Mouse (Mus musculus): Measurements from ENCODE around the gene Tma7. TPM values are rescaled to one million over a fixed set of nuclear protein-coding genes. Genes with fewer than 3 reads are reported as not detected.

The Tma7 gene
- polyA plus RNA-seq (2012; rRNA removed; ENCODE audit: low replicate concordance) = 30.9 and 35.7 TPM in 2 replicates

DNA sequence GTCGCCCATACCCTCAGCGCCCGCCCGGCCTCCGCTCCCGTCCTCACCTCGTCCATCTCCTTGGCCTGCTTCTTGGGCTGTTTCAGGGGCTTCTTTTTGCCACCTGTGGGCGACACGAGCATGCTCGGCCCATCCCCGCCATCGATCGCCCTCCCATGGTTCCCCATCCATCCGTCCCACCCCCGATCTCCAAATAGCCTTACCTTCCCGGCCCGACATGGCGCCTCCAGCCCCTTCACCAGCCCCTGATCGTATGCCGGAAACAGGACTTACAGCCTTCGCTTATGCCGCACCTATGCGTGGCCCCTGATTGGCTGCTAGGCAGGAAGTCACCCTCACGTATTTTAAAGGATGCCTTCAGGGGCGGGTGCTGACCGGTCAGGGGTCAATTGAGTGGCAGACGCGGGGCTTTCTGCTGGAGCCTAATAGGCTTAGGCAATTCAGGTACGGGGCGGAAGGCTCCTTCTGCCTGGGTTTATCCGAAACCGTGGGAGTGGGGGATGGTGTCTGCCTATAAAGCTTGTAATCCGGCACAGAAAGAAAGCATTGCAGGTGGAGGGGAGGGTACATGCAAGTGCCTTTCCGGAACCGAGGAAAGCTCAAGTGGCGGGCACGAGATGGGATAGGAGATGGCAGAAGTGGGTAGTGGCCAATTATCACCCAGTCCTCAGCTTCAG lies at the start of gene Tma7, which contains the start of gene Ccdc51:
Tma7 (minus strand) TSS at position 464 of the 677 bp plus-strand sequence.
Ccdc51 (plus strand) TSS at position 370 of the 677 bp plus-strand sequence.

DNA sequence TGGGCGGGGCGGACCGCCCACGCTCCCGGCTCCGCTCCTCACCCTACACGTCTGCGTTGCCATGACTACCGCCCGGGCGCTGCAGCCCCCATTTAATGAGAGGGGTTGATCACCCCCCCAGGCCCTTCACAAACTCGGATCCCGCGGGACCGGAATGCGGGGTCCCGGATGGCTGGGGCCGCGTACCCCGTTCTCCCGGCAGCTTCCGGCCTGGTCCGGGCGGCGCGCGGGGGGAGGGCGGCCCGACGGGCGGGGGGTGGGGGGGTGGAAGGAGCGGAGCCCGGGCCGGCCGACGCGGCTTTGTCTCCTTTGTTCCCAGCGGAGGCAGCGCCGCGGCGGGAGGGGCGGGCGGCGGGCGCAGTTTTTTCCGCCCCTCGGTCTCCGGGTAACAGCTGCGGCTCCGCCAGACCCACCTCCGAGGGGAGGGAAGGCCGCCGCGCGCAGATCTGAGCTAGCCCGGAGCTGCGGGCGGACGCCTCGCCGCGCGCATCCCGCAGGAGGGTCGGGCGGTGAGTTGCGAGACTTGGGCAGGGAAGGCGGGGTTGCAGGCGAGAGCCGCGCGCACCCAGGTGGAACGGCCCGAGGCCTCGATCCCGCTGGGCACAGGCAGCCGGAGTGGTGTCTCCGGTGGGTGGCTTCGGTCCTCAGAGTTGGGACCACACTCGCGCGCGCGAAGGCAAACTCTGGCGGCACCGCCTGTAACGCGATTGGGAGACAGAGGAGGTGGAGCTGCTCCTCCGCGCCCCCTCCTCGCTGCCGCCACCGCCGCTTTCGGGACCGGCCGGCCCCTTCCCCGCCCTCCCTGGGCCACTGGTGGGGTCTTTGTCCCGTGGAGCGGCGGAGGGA lies 13.0 kb upstream of the Tma7 start, which contains the start of gene Plxnb1:
Plxnb1 (plus strand) TSS at position 253 of the 846 bp plus-strand sequence.

DNA sequence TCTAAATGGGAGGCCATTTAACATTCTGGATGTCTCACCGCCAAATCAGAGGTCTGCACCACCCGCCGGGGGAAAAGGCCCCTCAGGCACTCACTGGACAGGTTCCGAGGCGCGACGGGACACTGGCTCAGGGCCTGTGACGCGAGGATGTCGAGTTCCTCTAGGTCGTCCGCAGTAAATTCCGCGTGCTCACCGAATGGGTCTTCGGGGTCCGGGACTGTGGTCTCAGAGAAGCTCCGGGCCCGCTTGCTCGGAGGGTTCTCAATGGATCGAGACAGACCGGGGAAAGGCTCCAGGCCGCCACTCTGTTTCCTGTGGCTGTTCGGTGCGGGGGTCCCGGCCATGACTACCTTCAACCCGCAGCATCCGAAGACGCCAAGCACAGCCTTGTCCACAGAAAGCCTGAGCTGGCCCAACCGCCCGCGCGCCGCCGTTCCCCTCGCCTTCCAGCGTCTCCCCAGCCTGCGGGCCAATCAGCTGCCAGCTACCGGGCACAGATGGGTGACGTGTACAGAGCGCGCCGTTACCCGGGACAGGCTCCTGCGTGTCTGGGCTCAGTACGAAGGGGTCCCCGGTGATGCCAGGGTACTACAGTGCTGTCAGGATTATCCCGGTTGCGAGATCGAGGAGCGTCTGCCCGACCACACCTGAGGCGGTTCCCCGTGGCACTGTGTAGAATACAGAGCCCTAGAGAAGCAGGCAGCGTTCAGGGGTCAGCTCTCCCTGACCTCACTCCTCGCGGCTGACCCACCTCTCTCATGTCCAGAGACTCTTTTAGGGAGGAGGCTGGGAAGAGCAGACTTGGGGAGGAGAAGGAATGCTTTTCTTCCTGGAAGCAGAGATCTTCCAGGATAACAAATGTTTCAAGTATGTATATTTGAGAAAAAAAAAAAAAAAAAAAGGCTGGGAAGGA lies 8.5 kb downstream of the Tma7 start, which contains the start of gene Atrip:
Atrip (minus strand) TSS at position 464 of the 913 bp plus-strand sequence.

DNA sequence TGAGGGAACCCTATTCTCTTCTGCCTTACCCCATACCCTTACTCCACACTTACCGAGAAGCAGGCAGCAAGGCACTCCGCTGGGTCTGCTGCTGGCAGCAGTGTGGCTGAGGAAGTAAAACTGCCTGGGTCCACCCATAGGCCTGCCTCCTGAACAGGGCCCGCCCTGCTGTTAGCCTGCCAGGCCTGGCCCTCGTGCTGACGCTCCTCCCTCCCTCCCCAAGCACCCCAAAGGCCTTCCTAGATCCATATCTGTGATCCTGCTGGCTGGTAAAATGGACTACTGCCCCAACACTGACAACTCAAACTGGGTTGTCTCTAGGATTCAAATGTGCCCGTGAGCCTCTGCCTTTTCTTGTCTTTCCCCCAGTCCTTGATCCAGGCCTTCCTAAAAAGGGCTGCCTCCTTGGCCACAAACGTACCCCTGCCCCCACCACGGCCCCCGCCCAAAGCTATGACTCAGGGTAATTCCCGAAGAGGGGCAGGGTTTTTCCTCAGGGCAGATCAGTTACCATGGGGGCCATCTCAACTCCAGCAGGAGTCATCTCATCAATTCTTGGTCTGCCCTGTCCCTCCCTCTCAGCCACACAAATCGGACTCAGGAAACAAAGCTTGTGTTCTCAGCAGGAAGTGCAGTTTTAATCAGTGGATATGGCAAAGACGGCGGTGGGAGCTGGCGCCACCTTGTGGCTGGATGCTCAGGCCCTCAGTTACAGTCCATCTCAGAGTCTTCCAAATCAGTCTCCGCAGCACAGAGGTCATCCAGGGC lies 23.1 kb downstream of the Tma7 start, which contains the start of gene Trex1:
Trex1 (minus strand) TSS at position 599 of the 768 bp plus-strand sequence.

DNA sequence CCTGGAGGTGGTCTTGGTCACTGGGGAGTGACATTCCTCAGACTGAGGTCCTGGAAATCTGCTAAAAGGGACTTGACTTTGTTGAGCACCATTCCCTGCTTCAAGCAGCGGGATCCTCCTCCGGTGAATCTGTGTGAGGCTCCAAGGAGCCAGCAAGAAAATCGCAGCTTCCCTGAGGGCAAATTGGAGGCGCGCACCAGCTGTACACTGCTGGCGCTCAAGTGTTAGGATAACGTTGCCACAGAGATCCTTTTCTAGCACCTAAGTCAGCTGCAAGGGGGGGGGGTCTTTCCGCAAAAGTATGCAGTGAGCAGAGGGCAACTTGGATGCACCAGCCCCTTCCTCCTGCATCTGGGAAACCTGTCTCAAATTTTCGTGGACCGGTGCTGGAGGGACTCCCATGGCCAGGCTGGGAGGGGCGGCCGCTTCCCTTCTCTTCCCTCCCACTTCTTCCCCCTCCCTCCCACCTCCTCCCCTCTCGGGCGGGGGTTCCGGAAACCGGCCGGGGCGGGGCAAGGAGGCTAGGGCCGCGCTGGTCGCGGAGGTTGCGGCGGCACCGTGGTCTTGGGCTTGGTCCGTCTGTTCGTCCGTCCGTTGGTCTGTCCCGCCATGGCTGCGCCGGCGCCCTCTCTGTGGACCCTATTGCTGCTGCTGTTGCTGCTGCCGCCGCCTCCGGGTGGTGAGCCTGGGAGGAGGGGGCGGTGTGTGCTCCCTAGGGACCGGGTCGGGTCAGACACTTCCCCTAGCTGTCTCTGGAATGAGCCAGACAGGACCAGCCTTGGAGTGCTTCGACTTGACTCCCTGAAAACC lies 44.1 kb downstream of the Tma7 start, which contains the start of gene Shisa5:
Shisa5 (plus strand) TSS at position 480 of the 810 bp plus-strand sequence.

Other genes starting within 250 kb of the Tma7 start
- gene Slc26a6, start 229.3 kb downstream of the Tma7 start, polyA plus RNA-seq (2012; rRNA removed; ENCODE audit: low replicate concordance) = 26.4 and 31.9 TPM in 2 replicates
- gene Tmem89, start 168.0 kb downstream of the Tma7 start, polyA plus RNA-seq (2012; rRNA removed; ENCODE audit: low replicate concordance) = 0.13 and 0.49 TPM in 2 replicates
- 604 and 794 TPM in 2 replicates for gene Uqcrc1, start 146.0 kb downstream of the Tma7 start, polyA plus RNA-seq (2012; rRNA removed; ENCODE audit: low replicate concordance)
- 1.3 and 60.7 TPM in 2 replicates for gene Col7a1, start 129.0 kb downstream of the Tma7 start, polyA plus RNA-seq (2012; rRNA removed; ENCODE audit: low replicate concordance)
- 0.13 and 5.4 TPM in 2 replicates for gene Ucn2, start 96.6 kb downstream of the Tma7 start, polyA plus RNA-seq (2012; rRNA removed; ENCODE audit: low replicate concordance)
- 27.1 and 36.5 TPM in 2 replicates for gene Pfkfb4, start 90.8 kb downstream of the Tma7 start, polyA plus RNA-seq (2012; rRNA removed; ENCODE audit: low replicate concordance)
- gene Shisa5, start 44.0 kb downstream of the Tma7 start, polyA plus RNA-seq (2012; rRNA removed; ENCODE audit: low replicate concordance) = 391 TPM in 2 replicates
- gene Trex1, start 22.9 kb downstream of the Tma7 start, polyA plus RNA-seq (2012; rRNA removed; ENCODE audit: low replicate concordance) = 72.5 and 97.1 TPM in 2 replicates
- 21.4 and 33.6 TPM in 2 replicates for gene Atrip, start 8.5 kb downstream of the Tma7 start, polyA plus RNA-seq (2012; rRNA removed; ENCODE audit: low replicate concordance)
- 6.7 and 7.9 TPM in 2 replicates for gene Ccdc51, start 94 bp downstream of the Tma7 start, polyA plus RNA-seq (2012; rRNA removed; ENCODE audit: low replicate concordance)
- gene Plxnb1, start 12.8 kb upstream of the Tma7 start, polyA plus RNA-seq (2012; rRNA removed; ENCODE audit: low replicate concordance) = 5.2 and 25.0 TPM in 2 replicates
- not detected in 2 replicates for gene Fbxw21, start 79.5 kb upstream of the Tma7 start, polyA plus RNA-seq (2012; rRNA removed; ENCODE audit: low replicate concordance)
- not detected in 2 replicates for gene Fbxw13, start 113.4 kb upstream of the Tma7 start, polyA plus RNA-seq (2012; rRNA removed; ENCODE audit: low replicate concordance)
- gene Fbxw20, start 152.2 kb upstream of the Tma7 start, polyA plus RNA-seq (2012; rRNA removed; ENCODE audit: low replicate concordance) = not detected in 2 replicates
- gene Fbxw14, start 205.1 kb upstream of the Tma7 start, polyA plus RNA-seq (2012; rRNA removed; ENCODE audit: low replicate concordance) = not detected in 2 replicates

Data from subcutaneous adipose tissue, adult 2 months (tissue).